Mouse (Mus musculus) spleen, postnatal 14 days (tissue): Measurements from ENCODE around the gene Tbc1d24.
"Not testable (repeated sequence)": the region's sequence is repeated elsewhere in the genome, so short reads cannot be mapped to it uniquely, and the experiment has no call there.

Experiments used
- DNase-seq, 2 experiments: peaks; one replicate each; pipeline ENCODE4 v3.0.0; 2021 to 2022; ENCODE audit warnings: low spot score in 2 of 2

Gene Tbc1d24

DNA sequence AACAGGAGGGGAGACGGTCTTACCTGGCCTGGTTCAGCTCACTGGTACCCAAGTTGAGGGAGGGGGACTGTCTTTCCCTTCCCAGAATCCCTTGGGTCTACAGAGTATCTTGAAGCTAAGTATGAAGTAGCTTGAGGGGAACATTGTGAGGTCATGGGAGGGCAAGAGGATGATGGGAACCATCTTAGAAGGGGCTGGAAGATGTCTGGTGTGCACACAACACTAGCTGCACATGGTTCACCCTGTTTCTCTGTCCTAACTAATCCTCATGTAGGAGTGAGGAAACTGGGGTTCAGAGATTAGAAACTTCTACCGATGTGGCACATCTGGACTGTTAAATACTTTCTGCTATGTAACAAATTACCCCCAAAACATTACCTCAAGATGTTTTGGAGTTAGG is 54.5 kb downstream of the Tbc1d24 start, which contains the start of gene Pdpk1:
Pdpk1 (minus strand) TSS at position 101 of the 400 bp plus-strand sequence.
- DNase-seq: no peak

DNA sequence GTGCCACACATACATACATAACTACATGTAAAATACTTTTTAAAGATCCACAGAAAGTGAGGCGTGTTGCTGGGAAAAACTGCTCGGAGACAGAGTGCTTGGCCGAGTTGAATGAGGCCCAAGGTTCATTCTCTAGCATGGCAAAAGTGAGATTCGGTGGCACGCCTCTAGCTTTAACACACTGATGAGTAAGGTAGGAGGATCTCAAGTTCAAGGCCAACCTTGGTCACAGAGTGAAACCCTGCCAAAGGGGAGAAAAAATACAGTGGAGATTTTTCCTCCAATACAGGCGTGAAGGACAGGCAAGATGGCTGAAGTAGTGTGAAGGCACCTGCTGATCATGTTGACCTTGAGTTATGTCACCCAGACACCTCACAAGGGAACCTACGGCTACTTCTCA is 55.9 kb downstream of the Tbc1d24 start:
- no peak for DNase-seq

DNA sequence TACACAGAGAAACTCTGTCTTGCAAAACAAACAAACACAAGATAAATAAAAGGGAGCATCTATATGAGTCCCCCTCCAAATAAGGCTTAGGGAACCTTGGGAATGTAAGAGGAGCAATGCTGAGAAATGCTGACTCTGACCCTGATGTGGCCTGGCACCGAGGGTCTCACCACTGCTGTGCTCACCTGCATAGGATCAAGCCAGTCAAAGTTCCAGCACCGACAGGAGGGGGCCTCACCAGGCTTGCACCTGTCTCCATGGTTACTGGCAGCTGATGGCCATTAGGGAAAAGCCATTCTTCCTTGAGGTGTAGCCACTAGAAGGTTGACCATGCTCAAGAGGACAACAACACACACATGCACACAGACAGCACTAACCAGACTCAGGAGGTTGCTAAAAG is 62.5 kb downstream of the Tbc1d24 start:
- no peak for DNase-seq

DNA sequence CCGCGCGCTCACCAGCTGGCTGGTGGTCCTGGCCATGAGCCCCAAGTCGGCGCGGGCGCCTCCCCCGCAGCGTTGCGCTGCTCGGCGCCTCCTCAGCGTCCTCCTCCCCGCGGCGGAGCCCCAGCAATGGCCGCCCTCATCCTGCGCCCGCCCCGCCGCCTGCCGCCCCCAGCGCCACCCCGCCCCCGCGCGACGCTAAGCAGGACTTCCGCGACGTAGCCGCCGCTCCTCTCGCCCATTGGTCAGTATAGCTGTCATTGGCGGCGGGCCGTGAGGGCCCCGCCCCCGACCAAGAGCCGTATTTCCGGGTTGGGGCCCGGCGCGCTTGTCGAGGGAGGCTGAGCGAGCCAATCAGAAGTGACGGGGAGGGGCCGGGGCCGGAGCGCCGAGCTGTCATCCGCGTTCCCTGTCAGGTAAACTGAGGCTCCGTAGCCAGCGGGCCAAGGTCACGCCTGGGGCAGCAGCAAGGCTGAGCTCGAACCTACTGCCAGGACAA is 63.9 kb downstream of the Tbc1d24 start:
- DNase-seq: peak; percentile 93 to 95

DNA sequence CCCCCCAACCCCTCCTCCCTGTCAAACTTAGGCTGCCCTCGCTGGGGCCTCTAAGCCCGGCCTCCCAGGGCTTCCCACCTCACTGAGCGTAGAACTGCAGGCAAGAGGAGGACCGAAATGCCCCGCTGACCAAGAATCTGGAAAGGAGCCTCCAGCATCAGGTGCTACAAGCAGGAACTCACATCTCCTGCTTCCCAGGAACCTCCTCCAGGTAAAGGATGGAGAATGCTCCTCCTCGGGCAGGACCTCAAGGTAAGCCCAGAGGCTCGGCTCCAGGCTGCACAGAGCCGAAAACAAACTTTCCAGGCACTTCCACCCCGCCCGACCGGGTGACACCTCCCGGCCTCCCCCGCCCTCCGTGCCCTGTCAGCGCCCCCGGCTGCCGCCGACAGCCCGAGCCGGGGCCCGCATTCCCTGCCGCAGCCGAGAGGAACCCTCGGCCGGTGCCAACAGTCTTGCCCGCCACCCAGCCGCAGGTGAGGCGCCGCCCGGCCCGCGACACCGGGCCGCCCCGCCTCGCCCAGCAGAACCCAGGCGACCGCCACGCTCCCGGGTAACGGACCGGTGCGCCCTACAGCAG is 64.4 kb downstream of the Tbc1d24 start:
- DNase-seq: peak in 1 of 2 experiments; percentile 30

DNA sequence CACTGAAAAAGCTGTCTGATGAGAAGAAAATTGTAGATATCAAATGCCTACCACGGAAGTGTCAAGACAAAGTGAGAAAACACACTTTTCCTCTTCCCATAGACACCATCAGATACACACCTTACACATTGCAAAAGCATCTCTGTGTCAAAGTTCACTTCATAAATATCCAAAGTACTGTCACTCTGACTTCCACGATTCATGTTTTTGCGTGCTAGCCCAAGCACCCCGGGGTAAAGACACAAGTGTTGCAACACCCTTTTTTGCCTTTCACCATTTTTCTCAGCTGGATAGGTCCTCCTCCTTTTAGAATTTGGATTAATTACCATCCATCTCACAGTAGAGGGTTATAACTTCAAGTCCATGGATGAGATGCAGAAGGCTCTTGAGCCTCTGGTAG is 65.4 kb downstream of the Tbc1d24 start:
- no peak for DNase-seq

DNA sequence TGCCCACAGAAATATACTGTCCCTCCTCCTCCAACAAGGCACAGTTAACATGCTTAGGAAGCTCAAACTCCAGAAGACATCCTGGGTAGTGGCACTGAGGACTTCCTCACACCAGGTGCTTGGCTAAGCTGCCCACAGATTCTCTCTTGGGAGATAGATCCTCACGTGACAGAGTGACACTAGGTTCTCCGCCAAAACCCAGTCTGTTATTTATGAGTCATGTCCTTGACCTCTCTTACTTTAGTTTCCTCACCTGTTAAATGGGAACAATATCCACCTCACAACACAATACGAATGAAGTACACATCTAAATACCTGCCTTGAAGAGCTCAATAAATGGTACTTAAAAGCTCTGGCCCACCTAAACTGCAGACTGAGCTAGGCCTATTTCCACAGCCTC is 66.1 kb downstream of the Tbc1d24 start:
- DNase-seq: no peak

DNA sequence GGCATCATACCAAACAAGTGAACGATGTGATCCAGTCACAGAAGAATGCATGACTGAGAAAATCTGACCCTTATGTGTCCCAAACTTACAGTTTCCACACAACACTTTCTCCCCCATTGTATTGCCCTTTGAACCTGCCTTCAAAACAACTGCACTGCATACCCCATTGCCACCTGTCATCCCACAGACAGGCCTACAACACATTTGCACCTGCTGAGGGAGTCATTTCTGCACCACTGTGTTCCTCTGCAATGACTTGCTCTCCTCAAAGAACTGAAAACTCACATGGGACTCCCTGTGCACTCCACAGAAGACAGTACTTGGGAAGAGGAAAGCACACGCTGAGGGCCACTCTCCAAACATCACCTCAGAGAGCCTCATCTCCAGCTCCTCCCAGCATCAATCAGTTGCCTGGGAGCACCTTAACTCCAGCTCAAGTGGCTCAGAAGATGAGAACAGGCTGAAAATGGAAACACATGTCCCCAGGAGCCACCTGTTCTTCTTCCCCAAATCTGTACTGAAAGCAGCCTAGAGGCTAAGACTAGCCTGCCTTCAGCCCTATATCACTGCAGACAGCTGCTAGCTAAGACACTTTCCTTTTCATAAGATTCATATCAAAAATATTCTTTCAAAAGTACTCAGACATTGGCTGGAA is 68.0 kb downstream of the Tbc1d24 start:
- DNase-seq: no peak

DNA sequence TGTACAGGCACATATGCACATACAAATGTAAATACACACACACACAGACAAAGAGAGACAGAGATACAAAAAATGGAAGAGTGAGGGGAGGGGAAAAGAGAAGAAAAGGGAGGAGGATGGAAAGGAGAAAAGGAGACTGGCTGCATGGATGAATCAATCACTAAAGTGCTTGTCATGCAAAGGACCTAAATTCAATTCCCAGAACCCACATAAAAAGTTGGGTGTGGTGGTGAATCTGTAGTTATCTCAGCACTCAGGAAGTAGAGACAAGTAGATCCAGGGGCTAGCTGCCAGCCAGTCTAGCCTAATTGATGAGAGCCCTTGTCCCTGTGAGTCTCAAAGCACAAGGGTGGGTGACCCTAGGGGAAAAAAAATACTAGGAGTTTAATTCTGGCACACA is 71.3 kb downstream of the Tbc1d24 start:
- no peak for DNase-seq

DNA sequence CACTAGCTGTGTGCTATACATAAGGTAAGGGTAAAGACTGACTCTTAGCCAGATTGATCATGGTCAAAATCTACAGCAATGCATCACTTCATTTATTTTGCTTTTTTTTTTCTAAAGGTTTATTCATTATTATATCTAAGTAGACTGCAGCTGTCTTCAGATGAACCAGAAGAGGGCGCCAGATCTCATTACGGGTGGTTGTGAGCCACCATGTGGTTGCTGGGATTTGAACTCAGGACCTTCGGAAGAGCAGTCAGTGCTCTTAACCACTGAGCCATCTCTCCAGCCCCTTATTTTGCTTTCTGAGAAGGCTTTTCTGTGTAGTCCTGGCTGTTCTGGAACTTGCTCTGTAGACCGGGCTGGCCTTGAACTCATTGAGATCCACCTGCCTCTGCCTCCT is 72.4 kb downstream of the Tbc1d24 start:
- DNase-seq: not testable (repeated sequence)

DNA sequence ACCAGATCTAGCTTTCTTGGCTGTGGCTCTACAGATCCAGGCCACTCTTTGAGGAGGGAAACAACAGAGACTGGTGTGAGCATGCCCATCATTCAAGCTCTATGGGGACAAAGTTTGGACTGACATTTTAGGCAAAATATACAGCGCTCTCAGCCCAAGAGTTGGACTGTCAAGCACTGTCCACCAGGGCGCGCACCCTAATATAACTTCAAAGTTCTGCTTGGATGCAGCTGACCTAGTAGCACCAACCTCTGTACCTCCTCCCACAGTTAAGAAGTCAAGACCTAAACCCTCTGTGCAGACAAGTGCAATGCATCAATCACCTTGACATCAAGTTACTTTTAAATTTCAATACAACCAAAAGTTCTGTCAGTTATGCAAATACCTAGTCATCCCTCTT is 73.8 kb downstream of the Tbc1d24 start:
- DNase-seq: no peak

DNA sequence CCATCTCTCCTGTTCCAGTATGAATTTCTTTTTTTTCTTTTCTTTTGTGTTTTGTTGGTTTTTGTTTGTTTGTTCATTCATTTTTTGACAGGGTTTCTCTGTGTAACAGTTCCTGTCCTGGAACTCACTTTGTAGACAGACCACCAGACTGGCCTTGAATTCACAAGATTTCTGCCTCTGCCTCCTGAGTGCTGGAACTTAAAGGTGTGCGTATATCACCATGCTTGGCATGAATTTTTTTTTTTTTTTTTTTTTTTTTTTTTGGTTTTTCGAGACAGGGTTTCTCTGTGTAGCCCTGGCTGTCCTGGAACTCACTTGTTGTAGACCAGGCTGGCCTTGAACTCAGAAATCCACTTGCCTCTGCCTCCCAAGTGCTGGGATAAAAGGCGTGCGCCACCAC is 76.1 kb downstream of the Tbc1d24 start:
- DNase-seq: not testable (repeated sequence)

DNA sequence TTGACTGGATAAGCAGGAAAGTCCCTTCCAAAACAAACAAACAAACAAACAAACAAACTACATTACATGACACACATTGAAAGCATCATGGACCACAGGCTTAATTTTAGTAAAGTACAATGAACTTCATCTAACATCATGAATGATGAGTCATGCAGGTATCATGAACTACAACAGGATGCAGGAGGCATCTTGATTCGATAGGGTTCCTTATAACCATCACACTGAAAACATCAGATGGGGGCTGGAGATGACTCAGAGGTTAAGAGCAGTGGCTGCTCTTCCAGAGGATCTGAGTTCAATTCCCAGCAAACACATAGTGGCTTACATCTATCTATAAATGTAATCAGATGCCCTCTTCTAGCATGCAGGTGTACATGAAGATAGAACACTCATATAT is 77.8 kb downstream of the Tbc1d24 start:
- no peak for DNase-seq

DNA sequence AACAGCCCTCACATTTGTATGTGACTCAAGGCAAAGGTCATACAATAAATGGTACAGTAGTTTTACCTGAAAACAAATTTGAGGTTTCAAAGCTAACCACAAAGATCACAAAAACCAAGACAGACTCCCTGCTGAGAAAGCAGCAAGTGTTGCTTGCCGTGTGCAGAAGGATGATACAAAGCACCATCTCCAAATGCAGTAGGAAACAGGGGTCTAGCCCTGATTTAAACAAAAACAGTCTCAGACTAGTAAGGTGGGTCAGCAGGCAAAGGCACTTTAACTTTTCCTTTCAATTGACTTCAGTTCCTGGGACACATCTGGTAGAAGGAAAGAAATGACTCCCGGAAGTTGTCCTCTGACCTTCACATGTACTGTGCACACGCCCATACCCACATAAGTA is 78.6 kb downstream of the Tbc1d24 start:
- no peak for DNase-seq
